Mouse (Mus musculus) hindbrain, embryonic 10.5 days (tissue): ENCODE measurements around the gene Gprin1. TPM values are rescaled to one million over a fixed set of nuclear protein-coding genes. Genes with fewer than 3 reads are reported as not detected.
A peak's percentile ranks its signal among the peaks of the same experiment; 100 is the strongest.
"Not testable (repeated sequence)": the region's sequence is repeated elsewhere in the genome, so short reads cannot be mapped to it uniquely, and the experiment has no call there.

Experiments used
- DNase-seq: peaks from one replicate; pipeline ENCODE4 v3.0.0-alpha.2; 2017; ENCODE audit warnings: low spot score
- H3K27ac ChIP-seq: fragments of 300-500 bp; sonication (generic); 2 replicates; pipeline ENCODE4 v1.5.1; 2016; ENCODE audit warnings: mild to moderate bottlenecking, moderate library complexity
- H3K27me3 ChIP-seq: fragments of 300-500 bp; sonication (generic); 2 replicates; pipeline ENCODE4 v1.6.1; 2016; ENCODE audit warnings: mild to moderate bottlenecking; ENCODE audit not compliant: poor library complexity, insufficient read depth, severe bottlenecking
- H3K36me3 ChIP-seq: fragments of 300-500 bp; sonication (generic); 2 replicates; pipeline ENCODE4 v1.6.1; 2016; ENCODE audit warnings: mild to moderate bottlenecking, moderate library complexity
- H3K4me1 ChIP-seq: fragments of 300-500 bp; sonication (generic); replicated peaks from 2 replicates; pipeline ENCODE4 v1.6.1; 2016; ENCODE audit warnings: mild to moderate bottlenecking
- H3K4me3 ChIP-seq: fragments of 300-500 bp; sonication (generic); 2 replicates; pipeline ENCODE4 v1.5.1; 2016; ENCODE audit warnings: mild to moderate bottlenecking, moderate library complexity
- H3K9me3 ChIP-seq: fragments of 300-500 bp; sonication (generic); 2 replicates; pipeline ENCODE4 v1.6.1; 2016; ENCODE audit warnings: mild to moderate bottlenecking, moderate library complexity
- WGBS: fragments of 180-500 bp; shearing (Covaris S2); methylation state at CpG from one replicate; pipeline ENCODE4 v1.1.7; 2016; 5-methylcytosine and 5-hydroxymethylcytosine counted together
- polyA plus RNA-seq: library from polyadenylated mRNA; unstranded; fragments of >200 nt; fragmentation: Nextera tagmentation; extraction: Ambion mirVana; gene quantifications from 2 replicates; pipeline ENCODE4 v1.2.1, GENCODE M21; 2016

Gene Gprin1
- 1.2 and 2.5 TPM in 2 replicates for polyA plus RNA-seq

DNA sequence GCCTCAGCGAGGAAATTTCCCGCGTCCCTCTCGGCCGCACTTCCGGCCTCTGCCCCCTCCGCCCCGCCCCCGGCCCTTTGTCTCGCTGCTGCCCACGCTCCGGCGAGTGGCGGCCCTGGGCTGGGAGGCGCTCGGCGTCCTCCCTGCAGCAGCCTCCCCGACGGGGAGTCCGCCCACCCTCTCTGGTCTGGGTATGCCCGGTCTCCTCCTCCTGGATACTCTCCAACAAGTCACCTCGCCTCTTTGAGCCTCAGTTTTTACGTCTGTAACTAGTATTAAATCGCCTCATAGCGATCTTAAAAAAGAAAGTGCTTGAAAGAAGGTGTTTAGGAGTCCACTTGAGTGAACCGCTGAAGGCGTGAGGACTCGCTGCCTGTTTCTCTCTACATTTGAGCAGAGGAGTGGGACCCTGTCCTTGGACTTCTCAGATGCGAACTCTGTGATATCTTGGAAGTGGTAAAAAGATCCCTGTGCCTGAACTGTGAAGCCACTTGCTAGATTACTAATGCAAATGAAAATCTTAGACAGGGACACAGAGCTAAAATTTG, at the start of gene Gprin1:
Gene Gprin1, minus strand, starts transcription at position 11 of the 548 bp plus-strand sequence.
- peaks cover 47% of the 10 kb centered on the region for H3K4me1 ChIP-seq
- DNase-seq, result no peak
- no peaks in the 10 kb centered on the region for H3K9me3 ChIP-seq
- peaks cover 88% of the 10 kb centered on the region for H3K27me3 ChIP-seq
- H3K27ac ChIP-seq, result peak within 1 kb of the TSS; percentile 88
- 2% methylated on average over 29 of the region's 29 CpGs for WGBS
- H3K4me3 ChIP-seq, result peak within 1 kb of the TSS; percentile 66
- peaks cover 6% of the 10 kb centered on the region; the same call in 1 of the 2 replicates for H3K36me3 ChIP-seq

DNA sequence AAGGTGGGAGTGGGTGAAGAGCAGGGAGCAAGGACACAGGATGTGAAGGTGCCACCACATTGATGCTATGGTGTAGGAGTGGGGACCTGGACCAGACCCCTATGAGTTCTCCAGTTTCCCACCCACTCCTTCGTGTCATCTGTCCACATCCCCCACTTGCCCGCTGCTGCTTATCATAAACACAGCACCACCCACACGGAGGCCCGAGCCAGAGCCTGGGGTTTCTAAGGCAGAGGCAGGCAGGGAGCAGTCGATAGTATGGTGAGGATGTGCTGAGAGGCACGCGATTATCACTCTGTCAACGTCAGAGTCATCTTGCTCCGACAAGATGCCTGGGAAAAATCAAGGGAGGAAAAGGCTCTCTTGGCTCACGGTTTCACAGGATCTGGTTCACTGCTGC, 49.1 kb upstream of the Gprin1 start:
- WGBS, result 80% methylated on average over 10 of the region's 10 CpGs
- no peak for DNase-seq
- Histone ChIP-seq H3K4me3 (no peak overlapping the region), H3K36me3 (no peaks in the 10 kb centered on the region), H3K9me3 (no peaks in the 10 kb centered on the region), H3K4me1 (no peaks in the 10 kb centered on the region), H3K27ac (no peak overlapping the region), H3K27me3 (peaks cover 88% of the 10 kb centered on the region)

DNA sequence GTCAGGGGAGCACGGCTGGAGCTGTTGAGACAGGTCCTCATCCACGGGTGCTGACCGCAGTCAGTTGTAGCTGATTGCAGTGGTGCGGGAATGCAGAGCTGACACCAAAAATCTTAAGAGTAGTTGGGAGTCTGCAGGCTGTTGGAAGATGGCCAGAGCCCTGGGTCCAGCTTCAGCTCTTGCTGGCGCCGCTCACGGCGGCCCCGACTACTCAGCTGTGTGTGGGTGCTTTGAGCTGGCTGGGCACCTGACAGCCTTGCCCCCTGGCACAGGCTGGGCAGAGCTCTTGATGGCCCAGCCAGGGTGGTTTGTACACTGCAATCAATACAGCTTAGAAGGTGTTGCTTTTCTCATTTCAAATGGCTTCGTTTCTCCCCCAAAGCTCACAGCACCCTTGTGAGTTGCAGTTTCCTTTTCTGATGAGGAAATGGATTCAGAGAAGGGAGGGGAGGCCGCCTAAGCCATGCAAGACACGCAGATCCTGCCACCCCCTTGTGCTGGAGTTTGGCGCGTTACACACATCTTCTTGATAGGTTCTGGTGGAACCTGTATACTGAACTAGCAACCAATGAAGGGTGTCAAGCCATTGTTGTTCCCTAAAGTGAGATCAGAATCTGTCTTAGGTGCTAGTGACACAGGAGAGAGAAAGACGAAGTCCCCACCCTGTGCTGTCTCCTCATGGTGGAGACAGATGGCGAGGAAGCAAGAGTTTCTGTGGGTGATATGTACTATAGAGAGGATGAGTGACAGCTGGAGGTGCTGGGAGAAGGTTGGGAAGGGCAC, 48.4 kb upstream of the Gprin1 start:
- 85% methylated on average over 16 of the region's 16 CpGs for WGBS
- no peak for DNase-seq
- Histone ChIP-seq H3K27me3 (peaks cover 90% of the 10 kb centered on the region), H3K36me3 (no peaks in the 10 kb centered on the region), H3K27ac (no peak overlapping the region), H3K4me3 (no peak overlapping the region), H3K4me1 (no peaks in the 10 kb centered on the region), H3K9me3 (no peaks in the 10 kb centered on the region)

DNA sequence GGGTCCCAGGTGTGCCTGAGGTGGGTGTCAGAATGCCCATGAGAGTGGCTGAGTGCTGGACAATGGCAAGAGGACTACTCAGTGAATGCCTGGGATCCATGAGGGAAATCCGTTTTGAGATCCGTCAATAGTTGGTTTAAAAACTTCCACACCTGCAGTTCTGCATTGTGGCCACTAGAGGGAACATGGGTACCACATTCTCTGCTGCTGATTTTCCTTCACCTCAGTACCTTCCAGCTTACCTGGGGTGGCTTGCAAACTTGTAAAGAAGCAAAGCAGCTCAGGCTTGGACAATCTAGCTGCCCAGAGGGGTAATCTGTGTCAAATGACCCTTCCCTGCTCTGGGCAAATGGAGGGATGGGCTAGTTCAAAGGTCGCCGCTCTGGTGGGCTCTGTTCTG, 47.7 kb upstream of the Gprin1 start:
- peak; percentile 52 for DNase-seq
- H3K4me3 ChIP-seq, result no peak overlapping the region
- H3K9me3 ChIP-seq, result no peaks in the 10 kb centered on the region
- no peak overlapping the region for H3K27ac ChIP-seq
- peaks cover 5% of the 10 kb centered on the region for H3K4me1 ChIP-seq
- peaks cover 95% of the 10 kb centered on the region for H3K27me3 ChIP-seq
- H3K36me3 ChIP-seq, result no peaks in the 10 kb centered on the region
- WGBS, result 40% methylated on average over 4 of the region's 4 CpGs

DNA sequence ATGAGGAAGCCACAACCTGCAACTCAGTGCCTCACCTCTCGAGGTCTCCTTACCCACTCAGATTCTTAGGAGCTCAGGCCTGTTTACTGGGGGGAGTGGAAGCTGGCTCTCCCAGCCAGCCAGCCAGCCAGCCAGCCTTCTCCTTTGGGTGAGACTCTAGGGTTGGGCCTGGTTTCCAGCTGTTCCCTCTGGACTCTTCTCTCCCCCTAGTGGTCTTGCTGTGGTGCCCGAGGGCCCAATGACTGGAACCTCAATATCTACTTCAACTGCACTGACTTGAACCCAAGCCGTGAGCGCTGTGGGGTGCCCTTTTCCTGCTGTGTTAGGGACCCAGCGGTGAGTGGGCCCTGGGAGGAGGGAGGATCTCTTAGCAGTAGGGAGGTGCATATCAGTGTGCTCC, 45.2 kb upstream of the Gprin1 start:
- Histone ChIP-seq H3K9me3 (no peaks in the 10 kb centered on the region), H3K4me1 (peaks cover 13% of the 10 kb centered on the region), H3K27me3 (peaks cover 98% of the 10 kb centered on the region), H3K27ac (no peak overlapping the region), H3K36me3 (no peaks in the 10 kb centered on the region), H3K4me3 (no peak overlapping the region)
- no peak for DNase-seq
- WGBS, result 46% methylated on average over 5 of the region's 5 CpGs

DNA sequence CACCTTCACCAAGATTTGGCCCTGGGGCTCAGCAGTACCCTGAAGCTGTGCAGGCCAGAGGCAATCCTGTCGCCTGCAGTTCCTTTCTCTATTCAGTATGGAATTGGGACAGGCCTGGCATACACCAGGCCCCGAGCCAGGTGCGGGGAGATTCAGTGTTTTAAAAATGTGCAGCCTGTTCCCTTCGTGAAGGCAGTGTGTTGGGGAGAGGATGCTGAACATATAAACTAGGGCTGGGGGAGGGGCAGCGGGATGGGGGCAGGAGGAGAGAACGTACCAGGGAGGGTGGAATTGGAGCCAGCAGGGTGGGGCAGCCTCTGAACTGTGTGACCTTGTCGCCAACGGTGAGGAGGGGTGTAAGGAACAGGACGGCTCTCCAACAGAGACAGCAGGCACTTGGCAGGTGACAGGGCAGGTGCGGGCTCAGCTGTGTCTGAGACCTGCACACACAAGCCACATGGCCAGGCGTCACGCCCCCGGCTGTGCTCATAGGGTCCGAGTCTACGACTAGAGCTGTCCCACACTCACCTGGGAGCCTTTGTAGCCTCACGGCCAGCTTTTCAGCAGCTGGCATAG, 44.4 kb upstream of the Gprin1 start:
- WGBS, result 84% methylated on average over 16 of the region's 16 CpGs
- no peak for DNase-seq
- Histone ChIP-seq H3K27me3 (peaks cover 95% of the 10 kb centered on the region), H3K9me3 (no peaks in the 10 kb centered on the region), H3K4me1 (peaks cover 20% of the 10 kb centered on the region), H3K27ac (no peak overlapping the region), H3K4me3 (no peak overlapping the region), H3K36me3 (no peaks in the 10 kb centered on the region)

DNA sequence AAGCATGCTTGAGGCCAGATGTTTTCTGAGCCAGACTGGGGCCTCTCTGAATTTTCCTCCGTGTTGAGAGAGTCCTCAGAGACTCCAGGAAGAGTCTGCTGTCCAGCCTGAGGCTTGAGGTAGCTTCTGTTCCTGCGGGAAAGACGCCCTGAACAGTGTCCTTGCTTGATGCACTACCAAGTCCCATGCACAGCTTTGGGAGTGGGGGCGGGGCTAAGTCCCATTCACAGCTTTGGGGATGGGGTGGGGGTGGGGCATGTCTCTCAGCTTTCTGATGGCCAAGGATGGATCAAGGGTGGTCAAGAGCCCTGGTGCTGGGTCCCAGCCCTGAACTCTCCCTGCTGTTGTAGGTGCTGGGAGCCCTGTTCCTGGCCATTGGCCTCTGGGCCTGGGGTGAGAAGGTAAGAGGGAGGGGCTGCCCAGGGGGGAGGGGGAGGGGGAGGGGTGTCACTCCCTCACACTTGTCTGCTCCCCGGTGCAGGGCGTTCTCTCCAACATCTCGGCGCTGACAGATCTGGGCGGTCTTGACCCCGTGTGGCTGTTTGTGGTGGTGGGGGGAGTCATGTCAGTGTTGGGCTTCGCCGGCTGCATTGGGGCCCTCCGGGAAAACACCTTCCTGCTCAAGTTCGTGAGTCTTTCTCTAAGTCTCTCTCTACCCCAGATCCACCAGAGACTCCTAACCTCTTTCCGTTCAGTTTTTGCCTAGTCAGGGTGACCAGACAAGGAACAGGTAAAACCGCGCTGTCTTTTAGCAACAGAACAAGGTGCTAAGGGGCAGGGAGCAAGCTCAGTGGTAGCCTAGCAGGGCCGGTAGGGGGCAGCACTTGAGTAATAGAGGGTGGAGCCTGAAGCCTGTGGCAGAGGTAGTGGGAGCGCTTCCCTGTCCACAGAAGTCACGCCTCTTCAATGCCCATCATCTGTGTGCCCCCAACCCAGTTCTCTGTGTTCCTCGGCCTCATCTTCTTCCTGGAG, 42.9 kb upstream of the Gprin1 start:
- H3K27me3 ChIP-seq, result peaks cover 79% of the 10 kb centered on the region
- 20% methylated on average over 21 of the region's 21 CpGs for WGBS
- no peak for DNase-seq

DNA sequence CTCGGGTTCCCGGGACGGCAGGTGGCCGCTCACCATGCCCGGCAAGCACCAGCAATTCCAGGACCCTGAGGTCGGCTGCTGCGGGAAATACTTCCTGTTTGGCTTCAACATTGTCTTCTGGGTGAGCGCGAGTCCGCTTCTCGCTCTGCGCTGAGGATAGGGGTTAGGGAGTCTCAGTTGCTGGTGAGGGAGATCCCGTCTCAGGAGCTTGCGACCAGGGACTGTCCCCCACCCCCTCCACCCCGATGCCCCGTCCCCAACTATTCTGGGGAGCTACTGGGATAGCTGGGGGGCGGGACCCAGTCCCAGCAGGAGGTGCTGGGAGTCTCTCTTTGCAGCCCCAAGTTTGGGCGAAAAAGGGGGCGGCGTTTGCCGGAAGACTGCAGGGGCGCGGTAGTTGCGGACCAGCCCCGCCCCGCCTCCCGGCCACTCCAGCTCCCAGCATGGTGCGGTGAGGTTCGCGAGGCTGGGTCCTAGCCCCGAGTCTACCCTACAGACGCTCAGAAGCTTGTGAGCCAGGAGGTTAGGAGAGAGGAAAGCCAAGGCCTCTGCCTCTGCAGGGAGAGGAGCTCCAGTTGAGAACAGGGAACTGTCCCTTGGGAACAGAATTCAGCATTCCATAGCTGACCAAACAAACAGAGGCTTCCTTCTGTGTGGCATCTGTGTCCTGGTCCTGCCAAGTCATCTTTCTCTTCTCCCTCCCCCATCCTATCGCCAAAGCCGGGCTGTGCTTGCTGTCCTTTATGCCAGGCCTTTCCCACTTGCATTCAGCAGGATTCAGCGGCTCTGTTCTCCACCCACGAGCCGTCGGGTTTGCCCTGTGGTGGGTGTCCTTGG, 40.1 kb upstream of the Gprin1 start:
- DNase-seq, result peak; percentile 57
- peak overlapping the region; percentile 64 for H3K4me3 ChIP-seq
- H3K4me1 ChIP-seq, result peaks cover 22% of the 10 kb centered on the region
- WGBS, result under 1% methylated on average over 38 of the region's 38 CpGs
- peak overlapping the region; percentile 79 for H3K27ac ChIP-seq
- H3K9me3 ChIP-seq, result no peaks in the 10 kb centered on the region
- H3K36me3 ChIP-seq, result no peaks in the 10 kb centered on the region
- H3K27me3 ChIP-seq, result peaks cover 63% of the 10 kb centered on the region

More for the DNA sequence above, 42.9 kb upstream of the Gprin1 start:
- no peaks in the 10 kb centered on the region for H3K36me3 ChIP-seq
- H3K4me3 ChIP-seq, result no peak overlapping the region
- peaks cover 22% of the 10 kb centered on the region for H3K4me1 ChIP-seq
- no peaks in the 10 kb centered on the region for H3K9me3 ChIP-seq
- H3K27ac ChIP-seq, result no peak overlapping the region

DNA sequence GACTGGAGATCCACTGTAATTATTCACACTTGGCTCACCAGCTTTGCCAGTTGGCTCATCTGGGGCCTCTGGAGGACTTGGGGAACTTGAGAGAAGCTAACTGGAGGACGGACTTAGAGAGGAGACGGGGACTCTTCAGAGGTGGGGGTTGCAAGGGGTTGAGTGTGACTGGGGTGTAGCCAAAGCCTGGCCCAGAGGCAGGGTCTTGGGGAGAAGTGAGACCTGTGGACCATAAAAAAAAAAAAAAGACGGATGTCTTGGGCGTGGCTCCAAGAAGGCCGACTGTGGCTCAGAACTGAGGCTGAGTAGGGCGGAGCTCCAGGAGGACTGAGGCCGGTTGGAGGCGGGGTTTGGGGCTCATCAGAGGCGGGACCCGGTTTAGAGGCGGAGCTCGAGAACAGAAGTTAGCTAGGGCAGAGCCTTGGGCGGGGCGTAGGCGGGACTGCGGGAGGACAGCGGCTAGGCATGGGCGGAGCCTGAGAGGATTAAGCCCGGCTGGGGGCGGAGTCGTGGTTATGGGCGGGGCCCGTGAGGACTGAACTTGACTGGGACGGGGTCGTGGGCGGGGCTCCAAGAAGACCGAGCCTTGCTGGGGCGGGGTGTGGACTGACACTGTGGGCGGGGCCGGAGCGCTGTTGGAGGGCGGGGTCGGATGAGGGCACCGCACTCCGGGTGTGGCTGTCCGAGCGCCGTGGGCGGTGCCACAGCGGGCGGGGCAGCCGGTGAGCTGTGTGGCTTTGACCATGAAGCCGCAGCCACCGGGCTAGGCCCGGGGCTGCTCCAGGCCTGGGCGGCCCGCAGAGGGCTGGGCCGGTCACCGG, 39.3 kb upstream of the Gprin1 start, which contains the start of gene Tspan17:
Gene Tspan17, plus strand, starts transcription at position 638 of the 821 bp plus-strand sequence.
- no peaks in the 10 kb centered on the region for H3K36me3 ChIP-seq
- H3K27me3 ChIP-seq, result peaks cover 55% of the 10 kb centered on the region
- peaks cover 22% of the 10 kb centered on the region for H3K4me1 ChIP-seq
- DNase-seq, result peak; percentile 99
- H3K27ac ChIP-seq, result peak within 1 kb of the TSS; percentile 79
- H3K4me3 ChIP-seq, result peak within 1 kb of the TSS; percentile 64
- WGBS, result 3% methylated on average over 49 of the region's 49 CpGs
- H3K9me3 ChIP-seq, result no peaks in the 10 kb centered on the region

DNA sequence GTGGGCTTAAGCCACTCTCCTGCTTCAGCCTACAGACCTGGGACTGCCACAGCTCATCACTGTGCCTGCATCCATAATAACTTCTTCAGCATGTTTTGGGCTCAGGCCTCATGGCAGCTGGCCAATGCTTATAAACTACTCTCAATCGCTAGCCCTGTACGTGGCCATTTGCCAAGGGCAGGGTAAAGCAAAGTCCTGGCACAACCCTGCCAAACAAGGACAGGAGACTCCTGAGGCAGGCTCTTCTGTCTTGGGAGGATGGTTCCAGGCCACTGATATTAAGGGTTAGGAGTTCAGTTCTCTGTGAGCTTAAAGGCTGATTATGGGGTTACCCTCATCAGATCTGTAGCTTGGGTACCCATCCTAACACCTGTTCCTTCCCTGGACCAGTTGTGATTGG, 37.9 kb upstream of the Gprin1 start:
- H3K4me1 ChIP-seq, result peaks cover 19% of the 10 kb centered on the region
- not testable (repeated sequence) for H3K36me3 ChIP-seq, DNase-seq, H3K4me3 ChIP-seq, H3K27ac ChIP-seq, H3K9me3 ChIP-seq
- WGBS, result 92% methylated on average over 2 of the region's 2 CpGs
- H3K27me3 ChIP-seq, result peaks cover 41% of the 10 kb centered on the region

DNA sequence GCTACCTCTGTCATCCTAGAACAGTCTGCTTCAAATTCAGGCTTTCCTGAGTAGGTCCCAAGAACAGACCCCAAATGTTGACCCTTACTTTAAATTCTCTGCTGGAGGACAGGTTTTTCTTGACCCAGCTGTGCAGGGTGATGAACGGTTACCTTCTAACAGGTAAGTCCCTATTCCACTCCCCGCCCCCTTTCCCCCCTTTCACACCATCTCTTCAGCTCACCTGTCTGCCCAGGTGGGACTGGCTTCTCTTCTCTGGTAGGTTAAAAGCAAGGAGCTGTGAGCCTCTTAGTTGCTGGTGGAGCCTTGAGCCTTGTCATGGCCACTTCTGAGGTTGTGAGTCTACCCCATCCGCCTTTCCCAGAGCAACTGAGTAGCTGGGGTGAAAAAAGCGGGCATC, 34.0 kb upstream of the Gprin1 start, which contains the start of gene Eif4e1b:
Gene Eif4e1b, plus strand, starts transcription at position 301 of the 400 bp plus-strand sequence.
- no peak within 1 kb of the TSS for H3K27ac ChIP-seq

More for the DNA sequence above, 34.0 kb upstream of the Gprin1 start, which contains the start of gene Eif4e1b:
- Histone ChIP-seq H3K27me3 (peaks cover 10% of the 10 kb centered on the region), H3K4me1 (no peaks in the 10 kb centered on the region), H3K9me3 (no peaks in the 10 kb centered on the region), H3K4me3 (no peak within 1 kb of the TSS), H3K36me3 (no peaks in the 10 kb centered on the region)
- DNase-seq, result no peak
- 92% methylated on average over 4 of the region's 4 CpGs for WGBS
